Mouse (Mus musculus): ENCODE measurements around the gene Gm21974. TPM values are rescaled to one million over a fixed set of nuclear protein-coding genes. Genes with fewer than 3 reads are reported as not detected.
"Not testable (repeated sequence)": the region's sequence is repeated elsewhere in the genome, so short reads cannot be mapped to it uniquely, and the experiment has no call there.

Gene Gm21974
- total RNA-seq, 2 experiments from 2014 or later = not detected

GRCm38 (mm10) chr7:127919290-127919689 is 24.0 kb upstream of the Gm21974 start:
- no peak for ATAC-seq (replicated peaks; ENCODE audit: low FRiP score, poor library complexity, severe bottlenecking)

- ATAC-seq (replicated peaks; ENCODE audit: low FRiP score, poor library complexity, severe bottlenecking) = no peak
Measured at GRCm38 (mm10) chr7:127918203-127918602, 22.9 kb upstream of the Gm21974 start.

- no peak for ATAC-seq (replicated peaks; ENCODE audit: low FRiP score, poor library complexity, severe bottlenecking)
Measured at GRCm38 (mm10) chr7:127915293-127915692, 20.0 kb upstream of the Gm21974 start.

GRCm38 (mm10) chr7:127912938-127913337 is 17.7 kb upstream of the Gm21974 start:
- ATAC-seq (replicated peaks; ENCODE audit: low FRiP score, poor library complexity, severe bottlenecking) = no peak

- peak; percentile 98 for ATAC-seq (replicated peaks; ENCODE audit: low FRiP score, poor library complexity, severe bottlenecking)
Measured at GRCm38 (mm10) chr7:127912190-127912871, 17.1 kb upstream of the Gm21974 start, which contains the start of gene Kat8. TSS of gene Kat8 (plus strand) at chr7:127912516.

- no peak for ATAC-seq (replicated peaks; ENCODE audit: low FRiP score, poor library complexity, severe bottlenecking)
Measured at GRCm38 (mm10) chr7:127908656-127909055, 13.4 kb upstream of the Gm21974 start.

- no peak for ATAC-seq (replicated peaks; ENCODE audit: low FRiP score, poor library complexity, severe bottlenecking)
Measured at GRCm38 (mm10) chr7:127907939-127908338, 12.7 kb upstream of the Gm21974 start.

- peak; percentile 93 for ATAC-seq (replicated peaks; ENCODE audit: low FRiP score, poor library complexity, severe bottlenecking)
Measured at GRCm38 (mm10) chr7:127903971-127904796, 8.9 kb upstream of the Gm21974 start, which contains the start of gene Bckdk. TSS of gene Bckdk (plus strand) at chr7:127904082.

GRCm38 (mm10) chr7:127901772-127902171 is 6.5 kb upstream of the Gm21974 start:
- no peak for ATAC-seq (replicated peaks; ENCODE audit: low FRiP score, poor library complexity, severe bottlenecking)

- ATAC-seq (replicated peaks; ENCODE audit: low FRiP score, poor library complexity, severe bottlenecking) = no peak
Measured at GRCm38 (mm10) chr7:127899997-127900396, 4.7 kb upstream of the Gm21974 start.

- no peak for ATAC-seq (replicated peaks; ENCODE audit: low FRiP score, poor library complexity, severe bottlenecking)
Measured at GRCm38 (mm10) chr7:127898179-127898956, 3.1 kb upstream of the Gm21974 start.

- ATAC-seq (replicated peaks; ENCODE audit: low FRiP score, poor library complexity, severe bottlenecking) = no peak
Measured at GRCm38 (mm10) chr7:127897542-127897941, 2.3 kb upstream of the Gm21974 start.

GRCm38 (mm10) chr7:127896384-127896783 is 1.1 kb upstream of the Gm21974 start:
- peak; percentile 50 for ATAC-seq (replicated peaks; ENCODE audit: low FRiP score, poor library complexity, severe bottlenecking)

- not testable (repeated sequence) for ATAC-seq (replicated peaks; ENCODE audit: low FRiP score, poor library complexity, severe bottlenecking)
Measured at GRCm38 (mm10) chr7:127895891-127896290, 637 bp upstream of the Gm21974 start.

- no peak for ATAC-seq (replicated peaks; ENCODE audit: low FRiP score, poor library complexity, severe bottlenecking)
Measured at GRCm38 (mm10) chr7:127894480-127894879, 774 bp downstream of the Gm21974 start.

- no peak for ATAC-seq (replicated peaks; ENCODE audit: low FRiP score, poor library complexity, severe bottlenecking)
Measured at GRCm38 (mm10) chr7:127890798-127891197, 4.5 kb downstream of the Gm21974 start, which contains the start of gene Prss53. TSS of gene Prss53 (minus strand) at chr7:127890970.

GRCm38 (mm10) chr7:127888821-127889220 is 6.4 kb downstream of the Gm21974 start:
- no peak for ATAC-seq (replicated peaks; ENCODE audit: low FRiP score, poor library complexity, severe bottlenecking)

- no peak for ATAC-seq (replicated peaks; ENCODE audit: low FRiP score, poor library complexity, severe bottlenecking)
Measured at GRCm38 (mm10) chr7:127887781-127888180, 7.5 kb downstream of the Gm21974 start.

GRCm38 (mm10) chr7:127887191-127887590 is 8.1 kb downstream of the Gm21974 start:
- no peak for ATAC-seq (replicated peaks; ENCODE audit: low FRiP score, poor library complexity, severe bottlenecking)

GRCm38 (mm10) chr7:127886551-127886950 is 8.7 kb downstream of the Gm21974 start:
- no peak for ATAC-seq (replicated peaks; ENCODE audit: low FRiP score, poor library complexity, severe bottlenecking)
